Mouse (Mus musculus): Measurements from ENCODE around the gene Sprr1a.

GRCm38 (mm10) chr3:92510786-92511185, 25.1 kb upstream of the Sprr1a start:
- TF ChIP-seq CTCF (conservative IDR thresholded peaks at IDR 0.05; ENCODE audit: insufficient read depth, insufficient read length, low read depth, low read length) (peak; percentile 68), POLR2A (IDR thresholded peaks at IDR 0.05; ENCODE audit: low read depth, low read length) (no peak)
